Mouse (Mus musculus): ENCODE measurements around the gene Zcchc8. TPM values are rescaled to one million over a fixed set of nuclear protein-coding genes. Genes with fewer than 3 reads are reported as not detected.
"Not testable (repeated sequence)": the region's sequence is repeated elsewhere in the genome, so short reads cannot be mapped to it uniquely, and the experiment has no call there.

Gene Zcchc8
- 89.3 and 92.1 TPM in 2 replicates for polyA plus RNA-seq (2014; fragmentation: Nextera tagmentation; extraction: Ambion mirVana)

DNA sequence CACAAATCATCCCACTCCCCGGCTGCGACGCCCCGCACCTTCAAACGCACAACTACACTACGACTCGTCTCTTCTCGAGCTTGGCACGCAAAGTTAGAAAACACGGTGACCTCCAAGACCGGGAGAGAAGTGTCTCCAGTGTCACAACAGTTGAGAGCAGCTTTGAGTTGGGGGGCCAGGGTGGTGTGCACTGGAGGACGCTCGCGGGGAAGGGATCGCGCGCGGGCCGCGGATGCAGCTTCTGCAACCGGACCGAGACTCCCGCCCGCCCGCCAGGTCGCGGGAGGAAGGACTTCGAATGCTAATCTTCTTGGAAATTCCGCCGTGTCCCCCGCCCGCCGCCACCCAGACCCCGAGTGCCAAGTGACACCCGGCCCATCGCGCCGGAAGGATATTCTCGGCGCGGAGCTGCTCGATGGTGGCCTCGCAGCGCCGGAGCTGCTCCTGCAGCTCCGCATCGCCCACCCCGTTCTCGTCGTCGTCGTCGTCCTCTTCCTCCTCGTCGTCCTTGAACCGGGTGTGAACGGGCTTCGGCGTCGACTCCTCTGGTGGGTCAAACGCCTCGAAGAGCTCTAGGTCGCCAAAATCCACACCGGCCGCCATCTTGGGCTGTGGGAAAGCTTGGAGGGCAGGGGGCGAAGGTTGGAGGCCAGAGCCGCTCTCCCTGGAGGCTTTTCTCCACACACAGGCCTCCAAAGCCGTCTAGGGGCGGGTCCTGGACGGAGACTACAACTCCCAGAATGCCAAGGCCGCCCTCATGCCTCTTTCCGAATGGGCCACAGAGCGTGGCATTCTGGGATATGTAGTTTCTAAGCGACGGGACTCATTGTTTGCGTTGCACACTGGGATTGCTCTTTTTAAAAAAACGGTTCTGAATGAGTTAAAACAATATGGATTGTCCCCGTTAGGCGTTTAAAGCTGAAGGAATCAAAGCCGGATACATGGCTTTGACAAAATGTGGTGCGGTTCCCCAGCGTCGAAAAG is at the start of gene Zcchc8:
Gene Zcchc8, minus strand, starts transcription at position 773 of the 984 bp plus-strand sequence.
- under 1% methylated on average over 83 of the region's 83 CpGs for WGBS
- H3K4me3 ChIP-seq (ENCODE audit: low read depth, low read length) = peak within 1 kb of the TSS; percentile 83
- no peaks in the 10 kb centered on the region for H3K27me3 ChIP-seq (replicated peaks; ENCODE audit: control insufficient read depth, insufficient read depth, low read length)
- H3K9ac ChIP-seq (ENCODE audit: low read depth, low read length) = peak within 1 kb of the TSS; percentile 91
- H3K4me2 ChIP-seq = peak within 1 kb of the TSS; percentile 80
- peak within 1 kb of the TSS; percentile 79 for H3K27ac ChIP-seq (ENCODE audit: low read depth, low read length)
- peaks cover 6% of the 10 kb centered on the region for H3K36me3 ChIP-seq (ENCODE audit: control insufficient read depth, insufficient read depth, low read length)
- H3K4me1 ChIP-seq (replicated peaks; ENCODE audit: control insufficient read depth, insufficient read depth, low read length) = peaks cover 14% of the 10 kb centered on the region
- peak; percentile 95 for DNase-seq (ENCODE audit: low spot score)
- H3K9me3 ChIP-seq (ENCODE audit: control insufficient read depth, low read length) = no peaks in the 10 kb centered on the region
- peak; percentile 100 for ATAC-seq (replicated peaks; ENCODE audit: low FRiP score)

DNA sequence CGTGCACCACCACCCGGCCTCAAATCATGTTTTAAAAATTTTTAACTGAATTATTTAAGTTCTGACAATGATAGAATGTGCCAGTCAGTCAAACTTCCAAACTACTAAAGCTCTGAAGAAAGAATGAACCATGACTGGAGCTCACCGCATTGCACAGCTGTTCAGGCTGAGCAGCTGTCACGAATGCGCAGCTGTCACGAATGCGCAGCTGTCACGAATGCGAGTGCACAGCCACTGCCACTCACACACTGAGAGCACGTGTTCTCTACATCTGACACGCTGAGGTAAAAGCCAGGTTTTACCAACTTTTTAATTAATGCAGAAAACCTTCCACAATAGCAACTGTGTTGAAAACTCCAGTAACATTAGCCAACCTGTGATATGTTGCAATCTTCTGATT is 45.6 kb upstream of the Zcchc8 start:
- not testable (repeated sequence) for H3K4me3 ChIP-seq (ENCODE audit: low read depth, low read length); H3K27ac ChIP-seq (ENCODE audit: low read depth, low read length); DNase-seq (ENCODE audit: low spot score); H3K9me3 ChIP-seq (ENCODE audit: control insufficient read depth, low read length); ATAC-seq (replicated peaks; ENCODE audit: low FRiP score); H3K4me1 ChIP-seq (replicated peaks; ENCODE audit: control insufficient read depth, insufficient read depth, low read length); H3K27me3 ChIP-seq (replicated peaks; ENCODE audit: control insufficient read depth, insufficient read depth, low read length); H3K9ac ChIP-seq (ENCODE audit: low read depth, low read length); H3K4me2 ChIP-seq
- 92% methylated on average over 11 of the region's 11 CpGs for WGBS
- peaks cover 33% of the 10 kb centered on the region for H3K36me3 ChIP-seq (ENCODE audit: control insufficient read depth, insufficient read depth, low read length)

DNA sequence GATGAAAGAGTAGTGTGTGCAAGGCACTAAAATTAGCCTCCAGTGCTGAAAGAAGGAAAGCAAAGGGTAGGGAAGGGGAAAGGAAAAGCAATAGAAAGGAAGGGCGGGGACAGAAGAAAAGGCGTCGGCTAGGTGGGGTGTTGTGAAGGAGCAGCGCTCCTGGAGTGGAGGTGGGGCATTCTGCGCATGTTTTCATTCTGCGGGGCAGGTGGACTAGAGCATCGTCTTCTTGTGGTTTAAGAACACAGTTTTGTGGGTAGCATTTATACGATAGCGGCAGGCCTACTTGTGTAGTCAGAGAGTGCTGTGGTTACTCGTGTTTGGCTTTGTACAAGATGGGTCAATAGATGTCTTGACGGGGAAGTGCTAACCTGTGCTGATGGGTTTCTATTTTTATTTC is 44.6 kb upstream of the Zcchc8 start:
- ATAC-seq (replicated peaks; ENCODE audit: low FRiP score) (no peak), DNase-seq (ENCODE audit: low spot score) (no peak)
- WGBS = 90% methylated on average over 11 of the region's 11 CpGs
- H3K36me3 ChIP-seq (ENCODE audit: control insufficient read depth, insufficient read depth, low read length) = peaks cover 30% of the 10 kb centered on the region
- no peaks in the 10 kb centered on the region for H3K4me1 ChIP-seq (replicated peaks; ENCODE audit: control insufficient read depth, insufficient read depth, low read length)
- H3K9me3 ChIP-seq (ENCODE audit: control insufficient read depth, low read length) = no peaks in the 10 kb centered on the region
- no peaks in the 10 kb centered on the region for H3K27me3 ChIP-seq (replicated peaks; ENCODE audit: control insufficient read depth, insufficient read depth, low read length)
- H3K4me3 ChIP-seq (ENCODE audit: low read depth, low read length) = no peak overlapping the region
- H3K27ac ChIP-seq (ENCODE audit: low read depth, low read length) = no peak overlapping the region
- no peak overlapping the region for H3K9ac ChIP-seq (ENCODE audit: low read depth, low read length)
- H3K4me2 ChIP-seq = no peak overlapping the region

DNA sequence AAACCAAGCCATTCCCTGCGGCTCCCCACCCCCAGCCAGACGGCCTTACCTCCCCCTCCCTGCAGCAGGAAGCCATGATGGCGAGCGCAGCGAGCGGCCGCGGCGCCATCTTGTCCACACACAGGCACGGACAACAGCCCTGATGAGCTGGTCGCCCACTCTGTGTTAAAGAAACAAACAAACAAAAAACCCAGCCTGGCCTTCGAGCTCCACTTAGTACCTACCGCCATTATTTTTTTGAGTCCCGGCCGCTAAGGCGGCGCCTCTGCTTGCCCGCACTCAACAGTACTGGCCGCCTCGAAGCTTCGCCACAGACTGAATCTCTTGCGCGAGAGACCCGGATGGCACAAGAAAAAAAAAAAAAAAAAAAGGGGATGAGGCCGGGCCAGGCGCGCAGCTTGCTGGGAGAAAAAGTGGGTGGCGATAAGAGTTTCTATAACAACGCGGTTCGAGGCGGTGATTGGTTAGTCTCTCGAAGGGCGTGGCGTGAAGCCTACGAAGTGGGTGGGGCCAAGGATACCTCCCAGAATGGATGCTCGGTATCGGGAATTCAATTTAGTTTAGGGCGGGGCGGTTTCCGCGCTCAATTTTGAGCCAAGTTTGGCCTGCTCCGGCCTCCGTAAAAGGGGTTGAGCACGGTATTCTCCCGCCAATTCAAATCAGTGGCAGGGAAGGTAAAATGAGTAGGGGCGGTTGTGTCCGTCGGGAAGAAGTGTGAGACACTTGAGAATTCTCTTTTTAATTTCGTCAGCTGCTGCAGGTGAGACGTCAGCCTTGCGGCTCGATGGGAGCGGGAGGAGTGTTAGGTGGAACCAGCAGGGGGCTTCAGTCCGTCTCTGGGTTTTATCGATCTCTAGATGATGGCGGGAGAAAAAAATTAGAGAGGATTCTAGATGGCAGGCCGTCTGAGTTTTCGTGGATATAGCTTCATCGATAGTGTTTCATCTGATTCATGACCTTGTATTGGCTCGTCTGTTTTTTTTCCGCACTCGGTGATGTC is 28.5 kb upstream of the Zcchc8 start, which contains the start of the genes Rsrc2 and Kntc1:
Gene Rsrc2, minus strand, starts transcription at position 350 of the 1,000 bp plus-strand sequence.
Gene Kntc1, plus strand, starts transcription at position 652 of the 1,000 bp plus-strand sequence.
- Histone ChIP-seq H3K27me3 (replicated peaks; ENCODE audit: control insufficient read depth, insufficient read depth, low read length) (no peaks in the 10 kb centered on the region), H3K4me1 (replicated peaks; ENCODE audit: control insufficient read depth, insufficient read depth, low read length) (peaks cover 25% of the 10 kb centered on the region), H3K36me3 (ENCODE audit: control insufficient read depth, insufficient read depth, low read length) (peaks cover 5% of the 10 kb centered on the region; the same call in 1 of the 2 replicates), H3K27ac (ENCODE audit: low read depth, low read length) (peak within 1 kb of the TSS; percentile 95), H3K9me3 (ENCODE audit: control insufficient read depth, low read length) (no peaks in the 10 kb centered on the region), H3K4me2 (peak within 1 kb of the TSS; percentile 95), H3K9ac (ENCODE audit: low read depth, low read length) (peak within 1 kb of the TSS; percentile 90), H3K4me3 (ENCODE audit: low read depth, low read length) (peak within 1 kb of the TSS; percentile 78)
- ATAC-seq (replicated peaks; ENCODE audit: low FRiP score) (peak; percentile 95), DNase-seq (ENCODE audit: low spot score) (peak; percentile 97)
- WGBS = under 1% methylated on average over 63 of the region's 63 CpGs

DNA sequence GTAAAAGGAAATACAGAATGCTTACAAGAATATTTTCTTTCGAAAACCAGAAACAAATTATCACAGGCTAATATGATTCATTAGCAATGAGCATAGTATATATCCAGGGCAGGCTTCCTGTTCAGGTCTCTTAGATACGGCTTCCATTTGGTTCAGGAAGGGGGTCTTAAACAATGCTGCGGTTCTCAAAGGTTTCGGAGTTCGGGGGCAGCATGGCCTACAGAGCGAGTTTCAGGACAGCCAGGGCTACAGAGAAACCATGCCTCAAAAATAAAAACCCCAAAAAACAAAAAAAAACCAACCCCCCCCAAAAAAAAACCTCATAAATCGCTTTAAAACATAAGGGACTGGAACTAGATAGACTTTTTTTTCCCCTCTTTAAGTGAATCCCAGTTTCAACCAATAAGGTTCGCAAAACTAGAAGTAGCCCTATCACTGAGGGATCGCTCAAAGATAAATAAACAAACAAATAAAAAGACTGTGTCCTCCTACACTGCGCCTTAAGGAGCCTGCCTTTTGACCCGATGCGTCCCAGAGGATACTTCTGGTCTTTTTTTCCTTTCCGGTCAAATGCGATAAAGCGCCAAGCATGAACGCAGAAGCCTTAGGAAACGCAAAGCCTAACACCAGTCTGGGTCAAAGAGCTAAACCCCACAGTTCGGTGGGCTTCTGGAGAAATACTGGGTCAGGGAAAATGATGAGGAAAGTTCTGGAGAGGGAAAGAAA is 27.6 kb upstream of the Zcchc8 start:
- Histone ChIP-seq H3K4me1 (replicated peaks; ENCODE audit: control insufficient read depth, insufficient read depth, low read length) (peaks cover 25% of the 10 kb centered on the region), H3K4me2 (peak overlapping the region; percentile 95), H3K27ac (ENCODE audit: low read depth, low read length) (peak overlapping the region; percentile 95), H3K27me3 (replicated peaks; ENCODE audit: control insufficient read depth, insufficient read depth, low read length) (no peaks in the 10 kb centered on the region), H3K4me3 (ENCODE audit: low read depth, low read length) (peak overlapping the region; percentile 78), H3K36me3 (ENCODE audit: control insufficient read depth, insufficient read depth, low read length) (peaks cover 11% of the 10 kb centered on the region; the same call in 1 of the 2 replicates), H3K9ac (ENCODE audit: low read depth, low read length) (peak overlapping the region; percentile 90), H3K9me3 (ENCODE audit: control insufficient read depth, low read length) (no peaks in the 10 kb centered on the region)
- DNase-seq (ENCODE audit: low spot score) (no peak), ATAC-seq (replicated peaks; ENCODE audit: low FRiP score) (no peak; the same call in 1 of the 2 replicates)
- WGBS = under 1% methylated on average over 18 of the region's 18 CpGs

DNA sequence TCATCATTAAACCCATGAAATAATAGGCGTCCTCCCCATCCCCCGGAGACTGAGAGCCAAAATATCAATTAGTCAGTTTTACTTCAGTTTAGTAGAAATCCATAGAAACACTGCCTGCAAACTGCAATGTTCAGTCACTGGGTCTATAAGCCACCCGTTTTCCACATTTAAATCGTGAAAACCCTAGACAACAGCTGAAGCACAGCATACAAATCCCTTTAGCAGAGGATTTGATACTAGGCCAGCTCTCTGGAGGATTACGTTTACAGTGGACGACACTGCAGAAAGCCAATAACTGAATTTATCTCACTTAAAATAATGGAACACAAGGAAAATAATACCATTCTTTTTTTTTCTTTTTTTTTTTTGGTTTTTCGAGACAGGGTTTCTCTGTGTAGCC is 26.7 kb upstream of the Zcchc8 start:
- H3K27ac ChIP-seq (ENCODE audit: low read depth, low read length) = no peak overlapping the region
- peaks cover 25% of the 10 kb centered on the region for H3K4me1 ChIP-seq (replicated peaks; ENCODE audit: control insufficient read depth, insufficient read depth, low read length)
- peak overlapping the region; percentile 78 for H3K4me3 ChIP-seq (ENCODE audit: low read depth, low read length)
- no peaks in the 10 kb centered on the region for H3K9me3 ChIP-seq (ENCODE audit: control insufficient read depth, low read length)
- H3K36me3 ChIP-seq (ENCODE audit: control insufficient read depth, insufficient read depth, low read length) = peaks cover 17% of the 10 kb centered on the region
- DNase-seq (ENCODE audit: low spot score) = no peak
- WGBS = 32% methylated on average over 7 of the region's 7 CpGs
- peak overlapping the region; percentile 95 for H3K4me2 ChIP-seq
- H3K9ac ChIP-seq (ENCODE audit: low read depth, low read length) = peak overlapping the region; percentile 90
- no peak for ATAC-seq (replicated peaks; ENCODE audit: low FRiP score)
- no peaks in the 10 kb centered on the region for H3K27me3 ChIP-seq (replicated peaks; ENCODE audit: control insufficient read depth, insufficient read depth, low read length)

DNA sequence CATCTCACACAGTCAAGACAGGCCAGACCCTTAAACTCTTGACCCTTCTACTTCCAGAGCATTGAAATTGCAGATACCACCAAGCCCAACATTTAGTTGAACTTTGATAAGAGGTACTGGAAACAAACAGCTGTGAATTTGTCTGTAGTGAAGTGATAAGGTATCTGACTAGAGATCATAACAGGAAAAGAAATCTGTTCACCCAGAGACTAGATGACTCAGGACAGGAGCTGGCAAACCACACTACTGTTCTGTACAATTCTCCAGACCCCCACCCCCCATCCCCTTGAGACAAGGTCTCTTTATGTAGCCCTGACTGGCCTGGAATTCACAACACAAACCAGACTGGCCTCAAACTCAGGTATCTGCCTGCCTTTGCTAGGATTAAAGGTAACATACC is 25.4 kb upstream of the Zcchc8 start:
- H3K27ac ChIP-seq (ENCODE audit: low read depth, low read length) = no peak overlapping the region
- DNase-seq (ENCODE audit: low spot score) = peak; percentile 26
- no peak overlapping the region for H3K9ac ChIP-seq (ENCODE audit: low read depth, low read length)
- H3K9me3 ChIP-seq (ENCODE audit: control insufficient read depth, low read length) = no peaks in the 10 kb centered on the region
- H3K4me3 ChIP-seq (ENCODE audit: low read depth, low read length) = peak overlapping the region; percentile 11
- no peaks in the 10 kb centered on the region for H3K27me3 ChIP-seq (replicated peaks; ENCODE audit: control insufficient read depth, insufficient read depth, low read length)
- H3K4me2 ChIP-seq = peak overlapping the region; percentile 95
- ATAC-seq (replicated peaks; ENCODE audit: low FRiP score) = no peak
- peaks cover 25% of the 10 kb centered on the region for H3K4me1 ChIP-seq (replicated peaks; ENCODE audit: control insufficient read depth, insufficient read depth, low read length)
- H3K36me3 ChIP-seq (ENCODE audit: control insufficient read depth, insufficient read depth, low read length) = peaks cover 20% of the 10 kb centered on the region
